Mouse (Mus musculus) bone marrow macrophage, adult 2 months (primary cell): ENCODE data around the gene Bri3.

Experiments
- CTCF ChIP-seq: IDR thresholded peaks from 2 replicates; pipeline ENCODE4 v1.5.1; 2012; ENCODE audit warnings: low read depth, mild to moderate bottlenecking, low read length, moderate library complexity
- POLR2A ChIP-seq: IDR thresholded peaks from 2 replicates; pipeline ENCODE4 v1.6.1; 2012; ENCODE audit warnings: mild to moderate bottlenecking, low read depth, low read length, borderline replicate concordance

DNA sequence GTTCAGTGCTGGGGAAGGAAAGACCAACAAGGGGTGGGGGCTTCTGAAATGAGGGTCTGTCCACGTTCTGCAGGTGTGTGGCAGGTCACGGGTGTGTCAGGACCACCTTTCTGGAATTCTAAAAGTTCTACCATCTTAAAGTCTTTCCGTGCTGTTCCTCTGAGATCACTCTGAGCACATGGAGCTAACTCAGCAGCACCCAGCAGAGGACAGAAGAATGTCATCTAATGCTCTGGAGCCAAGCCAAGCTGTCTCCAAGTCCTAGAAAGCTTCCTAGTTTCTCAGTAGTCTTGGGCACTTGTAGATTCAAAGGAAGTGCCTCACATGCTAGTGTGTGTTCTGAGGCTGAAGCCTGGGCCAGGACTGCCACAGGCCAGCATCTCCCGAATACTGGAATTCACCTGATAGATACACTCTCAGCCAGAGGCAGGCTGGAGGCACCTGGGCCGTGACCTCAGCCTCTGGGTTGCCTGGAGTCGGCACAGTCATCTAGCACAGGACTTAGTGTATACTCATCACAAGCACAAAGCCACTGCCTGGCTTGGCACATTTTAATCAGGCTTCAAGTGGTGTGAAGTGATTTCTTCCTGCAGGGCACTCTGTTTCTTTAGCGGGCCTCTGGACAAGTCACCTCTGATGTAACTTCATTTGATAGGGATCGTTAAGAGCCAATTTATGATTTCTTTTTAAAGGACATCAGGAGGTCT lies 23.5 kb downstream of the Bri3 start:
- no peak for TF ChIP-seq CTCF
- no peak for TF ChIP-seq POLR2A
